Mouse (Mus musculus): Measurements from ENCODE around the gene Olfr631. TPM values are rescaled to one million over a fixed set of nuclear protein-coding genes. Genes with fewer than 3 reads are reported as not detected.
"Not testable (repeated sequence)": the region's sequence is repeated elsewhere in the genome, so short reads cannot be mapped to it uniquely, and the experiment has no call there.

The Olfr631 gene
- total RNA-seq (2021): not detected

DNA sequence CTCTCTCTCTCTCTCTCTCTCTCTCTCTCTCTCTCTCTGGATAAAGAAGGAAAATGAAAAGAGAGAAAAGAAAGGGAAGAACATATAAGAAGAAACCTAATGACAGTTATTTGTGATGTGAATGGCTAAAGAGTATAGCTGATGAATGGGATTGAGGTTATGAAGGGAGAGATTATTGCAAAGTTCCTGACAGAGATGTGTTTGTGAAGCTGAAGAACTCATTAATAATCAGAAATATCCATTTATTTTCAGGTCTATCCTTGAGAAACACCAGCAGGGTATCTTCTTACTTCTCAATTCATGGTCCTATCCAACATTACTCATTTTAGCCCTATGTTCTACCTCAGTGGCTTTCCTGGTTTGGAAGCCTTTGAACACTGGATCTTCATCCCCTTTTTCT lies at the start of gene Olfr631:
Gene Olfr631 (plus strand): TSS at position 301 of the 400 bp plus-strand sequence.
- intact Hi-C loops (cut with DNase I): no loop called here
- DNase-seq: no peak

DNA sequence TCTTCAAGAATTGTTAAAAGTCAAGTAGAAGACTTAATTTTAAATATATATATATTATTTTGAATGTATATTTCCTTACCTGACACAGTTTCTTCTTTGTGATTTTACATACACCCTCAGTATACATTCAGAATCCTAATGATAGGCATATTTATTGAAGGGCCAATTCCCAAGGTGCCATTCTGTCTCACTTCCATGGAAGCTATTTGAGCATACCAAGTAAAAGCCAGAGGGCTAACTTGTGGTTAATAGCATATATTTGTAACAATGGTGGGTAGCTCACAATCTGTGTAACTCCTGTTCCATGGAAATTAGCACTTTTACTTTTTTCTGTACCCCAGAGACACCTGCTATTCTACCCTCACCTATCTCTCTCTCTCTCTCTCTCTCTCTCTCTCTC lies 42.5 kb upstream of the Olfr631 start, which contains the start of gene Olfr66:
Gene Olfr66 (minus strand): TSS at position 101 of the 400 bp plus-strand sequence.
- DNase-seq: no peak
- intact Hi-C loops (cut with DNase I): no loop called here

DNA sequence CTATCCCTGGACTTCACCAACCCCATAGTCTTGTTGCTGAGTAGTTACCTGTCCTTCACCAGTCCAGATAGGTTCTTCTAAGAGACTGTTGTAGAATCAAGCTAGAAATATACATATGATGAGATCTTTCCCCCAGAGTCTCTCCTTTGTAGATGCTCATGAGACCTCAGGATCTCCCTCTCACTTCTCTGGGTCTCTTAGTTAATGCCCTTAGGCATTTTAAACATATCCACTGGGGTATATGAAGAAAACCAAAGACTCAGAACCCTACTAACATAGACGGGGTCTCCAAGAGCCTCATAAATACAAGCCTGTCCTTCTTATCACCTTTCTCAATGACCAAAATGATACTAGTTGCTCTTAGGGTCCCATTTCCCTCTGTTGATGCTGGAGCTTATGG lies 34.2 kb upstream of the Olfr631 start, which contains the start of gene Olfr64:
Gene Olfr64 (minus strand): TSS at position 101 of the 400 bp plus-strand sequence.
- no peak for DNase-seq
- intact Hi-C loops (cut with DNase I): no loop called here

DNA sequence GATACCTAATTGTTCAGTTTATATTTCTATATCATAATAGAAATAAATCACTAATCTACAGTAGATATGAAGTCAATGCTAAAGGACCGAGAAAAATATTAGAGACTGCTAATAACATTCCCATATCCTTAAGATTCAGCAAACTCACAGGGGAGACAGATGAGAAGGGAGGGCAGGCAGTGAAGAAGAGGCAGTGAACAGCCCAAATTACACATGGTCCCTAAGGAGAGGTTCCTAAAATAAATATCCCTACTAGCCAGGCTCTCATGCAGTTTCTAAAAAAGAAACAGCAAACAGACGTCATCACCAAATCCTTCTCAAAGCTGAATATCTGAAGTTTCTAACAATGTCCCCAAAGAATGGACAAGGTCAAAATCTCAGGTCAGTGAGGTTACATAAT lies 25.4 kb upstream of the Olfr631 start, which contains the start of gene Olfr65:
Gene Olfr65 (plus strand): TSS at position 301 of the 400 bp plus-strand sequence.
- DNase-seq: no peak
- intact Hi-C loops (cut with DNase I): no loop called here

DNA sequence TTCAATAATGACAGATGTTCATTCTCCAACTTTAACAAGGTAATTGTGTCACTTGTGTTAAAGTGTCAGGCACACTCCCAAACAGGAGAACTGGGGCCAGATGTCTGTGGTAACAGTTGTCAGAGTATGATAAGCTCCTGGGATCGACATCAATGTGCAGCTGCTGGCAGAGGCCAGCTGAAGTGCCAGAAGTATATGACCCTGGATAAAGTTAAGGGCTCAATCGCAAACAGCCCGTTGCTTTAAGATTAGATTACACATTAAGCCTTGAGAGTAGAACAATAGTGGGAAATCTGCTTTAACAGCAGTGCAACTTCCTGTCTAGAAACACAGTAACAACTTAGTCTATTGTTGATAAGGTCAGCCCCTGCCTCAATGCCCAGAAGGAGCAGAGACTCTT lies 18.6 kb upstream of the Olfr631 start:
- intact Hi-C loops (cut with DNase I): no loop called here
- no peak for DNase-seq

DNA sequence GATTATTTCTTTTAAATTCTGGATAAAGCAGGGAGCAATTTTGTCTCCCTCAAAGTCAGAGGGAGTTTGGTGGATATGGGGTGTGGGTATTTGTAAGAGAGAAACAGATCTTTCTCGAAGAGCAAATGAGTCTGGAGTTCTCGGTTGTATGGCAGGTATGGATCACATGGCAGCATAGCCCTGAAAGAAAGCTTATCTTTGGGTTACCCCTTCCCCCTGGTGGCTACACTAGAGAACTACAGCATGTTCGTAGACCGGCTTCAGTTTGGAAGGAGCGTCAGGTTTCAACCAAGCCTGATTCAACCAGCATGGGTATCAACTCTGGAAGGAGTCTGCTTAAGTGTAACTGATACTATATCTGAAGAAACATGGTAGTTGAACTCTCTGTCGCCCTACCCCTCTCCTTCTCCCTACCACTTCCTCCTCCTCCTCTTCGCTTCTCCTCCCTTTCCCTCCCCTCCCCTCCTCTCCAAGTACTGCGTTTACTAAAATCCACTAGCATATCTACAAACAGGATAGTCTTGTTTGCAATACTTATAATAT lies 15.6 kb upstream of the Olfr631 start:
- intact Hi-C loops (cut with DNase I): no loop called here
- no peak for DNase-seq

DNA sequence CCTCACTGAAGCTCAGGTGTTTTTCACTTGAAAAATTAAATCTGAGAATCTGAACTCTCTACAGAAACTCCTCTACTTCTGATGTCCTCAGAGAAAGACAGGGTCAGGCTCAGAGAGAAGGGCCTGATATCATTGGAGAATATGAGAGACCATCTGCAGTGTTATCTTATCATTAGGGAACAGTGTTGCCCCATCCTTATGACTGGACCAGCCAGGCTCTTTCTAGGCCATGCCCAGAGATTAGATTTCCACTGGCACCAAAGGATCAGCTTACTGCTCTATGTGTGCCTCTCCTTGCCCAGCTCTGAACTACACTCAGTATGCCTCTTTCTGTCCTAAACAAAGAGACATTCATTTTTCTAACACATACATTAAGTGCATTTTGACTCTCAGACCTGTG lies 13.3 kb upstream of the Olfr631 start:
- intact Hi-C loops (cut with DNase I): no loop called here
- DNase-seq: no peak

DNA sequence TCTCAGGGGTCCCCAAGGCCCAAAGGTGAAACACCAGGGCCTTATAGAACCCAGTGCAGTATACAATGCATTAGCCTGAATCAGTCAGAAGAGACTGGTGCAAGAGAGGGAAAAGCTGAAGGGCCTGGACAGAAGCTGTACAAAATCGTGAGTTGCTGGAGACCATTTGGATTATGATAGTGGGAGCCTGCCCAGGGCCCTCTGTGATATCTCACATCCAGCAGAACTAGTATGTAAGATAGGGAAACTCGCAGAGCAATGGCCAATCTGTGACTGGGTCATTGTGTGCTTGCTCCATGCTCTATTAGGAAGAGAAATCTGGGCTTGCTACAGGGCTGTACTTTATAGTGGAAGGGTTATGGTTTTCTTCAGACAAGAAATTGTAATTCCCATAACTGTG lies 5.6 kb downstream of the Olfr631 start, which contains the start of gene Olfr632:
Gene Olfr632 (plus strand): TSS at position 84 of the 400 bp plus-strand sequence.
- no peak for DNase-seq
- intact Hi-C loops (cut with DNase I): no loop called here

DNA sequence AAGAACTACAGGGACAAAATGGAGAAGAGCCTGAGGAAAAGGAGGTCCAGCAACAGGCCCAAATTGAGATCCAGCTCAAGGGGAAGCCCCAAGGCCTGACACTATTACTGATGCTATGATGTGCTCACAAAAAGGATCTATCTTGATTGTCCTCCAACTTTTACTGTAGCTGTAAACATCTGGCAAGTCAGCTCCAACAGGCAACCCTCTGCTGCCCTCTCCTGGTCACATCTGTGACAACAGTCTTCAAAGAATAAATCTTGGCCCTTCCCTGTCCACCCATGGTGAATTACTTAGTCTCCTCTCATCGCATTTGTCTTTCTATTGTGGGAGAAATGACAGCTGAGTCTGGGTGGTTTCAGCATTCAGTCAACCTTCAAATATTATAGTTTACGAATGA lies 14.1 kb downstream of the Olfr631 start:
- intact Hi-C loops (cut with DNase I): loop anchor here (2.0 to 5.0 kb wide), 2 partner anchors 150 to 1436 kb away; partner anchors contain the start of gene Olfr67
- DNase-seq: peak; percentile 7 to 32

DNA sequence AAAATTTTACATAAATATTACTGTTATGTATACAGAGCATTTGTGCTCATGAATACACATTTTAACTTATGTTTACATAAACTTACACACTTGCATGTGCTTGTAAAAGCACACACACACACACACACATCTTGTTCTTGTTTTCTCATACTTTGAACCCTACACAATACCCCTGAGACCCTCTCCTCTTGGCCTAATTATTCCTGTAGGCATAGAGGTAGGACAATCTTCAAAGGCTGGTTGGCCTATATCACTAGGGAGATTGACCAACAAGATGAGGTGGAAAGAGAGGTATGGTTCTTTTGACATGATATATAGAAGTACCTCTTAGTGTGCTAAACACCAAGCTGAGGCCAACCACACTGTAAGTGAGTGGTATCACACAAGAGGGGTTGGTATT lies 15.5 kb downstream of the Olfr631 start, which contains the start of gene Olfr633:
Gene Olfr633 (plus strand): TSS at position 301 of the 400 bp plus-strand sequence.
- intact Hi-C loops (cut with DNase I): loop anchor here (5.0 kb wide), 1 partner anchor 152 kb away; the partner anchor contains the start of gene Olfr67
- no peak for DNase-seq

DNA sequence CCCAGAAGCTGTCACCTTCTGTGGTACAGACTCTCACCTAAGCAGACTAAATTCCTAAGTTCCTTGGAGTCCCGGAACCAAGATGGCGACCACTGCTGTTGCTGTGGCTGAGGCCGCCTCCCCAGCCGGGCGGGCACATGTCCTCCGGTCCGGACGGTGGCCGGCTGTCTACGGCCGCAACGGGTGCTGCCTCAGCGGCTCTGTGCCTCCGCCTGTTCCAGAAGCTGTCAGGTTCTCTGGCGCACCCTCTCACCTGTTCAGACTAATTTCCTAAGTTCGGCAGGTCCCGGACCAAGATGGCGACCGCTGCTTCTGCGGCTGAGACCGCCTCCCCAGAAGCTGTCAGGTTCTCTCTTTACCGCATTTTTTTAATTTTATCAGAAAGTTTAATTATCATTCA lies 38.2 kb downstream of the Olfr631 start:
- intact Hi-C loops (cut with DNase I); DNase-seq: not testable (repeated sequence)

DNA sequence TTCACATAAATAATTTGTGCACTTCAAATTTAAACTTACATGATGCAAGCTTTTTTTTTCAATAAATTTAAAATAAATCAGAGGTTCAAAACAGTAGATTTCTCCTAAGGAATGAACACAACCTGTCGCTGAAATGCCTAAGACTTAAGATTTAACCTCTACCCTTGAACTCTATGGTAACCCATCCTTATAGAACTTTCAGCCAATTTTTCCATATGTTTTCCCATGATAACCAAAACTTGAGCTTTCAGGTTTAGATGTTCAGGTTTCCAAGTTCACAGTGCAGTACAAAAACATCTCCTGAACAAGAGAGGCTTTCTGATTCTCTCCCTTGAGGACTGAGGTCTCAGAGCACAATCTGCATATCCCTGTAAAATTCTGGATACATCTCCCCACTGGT lies 42.2 kb downstream of the Olfr631 start, which contains the start of gene Olfr635:
Gene Olfr635 (plus strand): TSS at position 301 of the 400 bp plus-strand sequence.
- intact Hi-C loops (cut with DNase I): no loop called here
- DNase-seq: no peak

DNA sequence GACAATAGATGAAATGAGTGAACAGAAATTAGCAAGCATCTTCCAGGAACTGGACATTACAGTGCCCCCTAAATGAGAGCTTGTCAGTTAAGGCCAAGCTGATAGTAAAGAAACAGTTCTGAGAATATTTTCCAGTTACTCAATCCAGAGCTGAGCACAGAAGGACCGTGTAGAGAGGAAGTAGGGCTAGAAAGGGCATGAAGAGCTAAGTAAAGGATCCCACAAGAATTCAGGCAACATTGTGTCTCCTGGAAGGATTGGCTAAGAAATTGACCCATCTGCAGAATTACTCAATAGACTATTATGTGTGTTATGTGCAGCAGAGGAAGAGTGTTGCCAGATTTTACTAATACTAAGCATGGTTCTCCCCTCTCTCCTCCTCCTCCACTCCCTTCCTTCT lies 43.2 kb downstream of the Olfr631 start:
- intact Hi-C loops (cut with DNase I): no loop called here
- DNase-seq: no peak

Other genes starting within 250 kb of the Olfr631 start
- gene Olfr625-ps1, start 246.1 kb upstream of the Olfr631 start, total RNA-seq (2021): not detected
- gene Olfr243, start 214.2 kb upstream of the Olfr631 start, total RNA-seq (2021): not detected
- not detected for gene Olfr628, start 198.5 kb upstream of the Olfr631 start, total RNA-seq (2021)
- gene Olfr629, start 183.9 kb upstream of the Olfr631 start, total RNA-seq (2021): not detected
- gene Olfr630, start 171.5 kb upstream of the Olfr631 start, total RNA-seq (2021): not detected
- not detected for gene Olfr69, start 157.2 kb upstream of the Olfr631 start, total RNA-seq (2021)
- not detected for gene Olfr68, start 149.1 kb upstream of the Olfr631 start, total RNA-seq (2021)
- not detected for gene Olfr67, start 137.0 kb upstream of the Olfr631 start, total RNA-seq (2021)
- gene Hbb-bt, start 114.8 kb upstream of the Olfr631 start, total RNA-seq (2021): 1,000 to 10,000 TPM; 1,102 to 1,464 TPM
- over 10,000 TPM in 1 of 2 experiments, 1,000 to 10,000 TPM in 1; 9,168 to 11,645 TPM for gene Hbb-bs, start 100.7 kb upstream of the Olfr631 start, total RNA-seq (2021)
- not detected for gene Hbb-bh2, start 88.3 kb upstream of the Olfr631 start, total RNA-seq (2021)
- gene Hbb-bh1, start 85.7 kb upstream of the Olfr631 start, total RNA-seq (2021): not detected
- not detected for gene Hbb-y, start 75.6 kb upstream of the Olfr631 start, total RNA-seq (2021)
- not detected for gene Olfr66, start 42.6 kb upstream of the Olfr631 start, total RNA-seq (2021)
- gene Olfr64, start 34.3 kb upstream of the Olfr631 start, total RNA-seq (2021): not detected
- not detected for gene Olfr65, start 25.3 kb upstream of the Olfr631 start, total RNA-seq (2021)
- not detected for gene Olfr632, start 5.5 kb downstream of the Olfr631 start, total RNA-seq (2021)
- not detected for gene Olfr633, start 15.6 kb downstream of the Olfr631 start, total RNA-seq (2021)
- not detected for gene Olfr635, start 42.3 kb downstream of the Olfr631 start, total RNA-seq (2021)
- gene Olfr638, start 69.9 kb downstream of the Olfr631 start, total RNA-seq (2021): not detected
- gene Olfr639, start 88.5 kb downstream of the Olfr631 start, total RNA-seq (2021): not detected
- gene Olfr640, start 96.7 kb downstream of the Olfr631 start, total RNA-seq (2021): not detected
- not detected for gene Olfr641, start 106.6 kb downstream of the Olfr631 start, total RNA-seq (2021)
- gene Olfr642, start 123.8 kb downstream of the Olfr631 start, total RNA-seq (2021): not detected
- not detected for gene 4930516K23Rik, start 132.6 kb downstream of the Olfr631 start, total RNA-seq (2021)
- gene Olfr644, start 143.0 kb downstream of the Olfr631 start, total RNA-seq (2021): not detected
- not detected for gene Olfr645, start 156.6 kb downstream of the Olfr631 start, total RNA-seq (2021)
- not detected for gene Olfr646, start 176.0 kb downstream of the Olfr631 start, total RNA-seq (2021)
- not detected for gene Ubqln5, start 201.0 kb downstream of the Olfr631 start, total RNA-seq (2021)
- gene Olfr643, start 208.6 kb downstream of the Olfr631 start, total RNA-seq (2021): not detected
- gene Ubqln3, start 214.5 kb downstream of the Olfr631 start, total RNA-seq (2021): not detected
- not detected for gene Ubqlnl, start 221.7 kb downstream of the Olfr631 start, total RNA-seq (2021)
- gene Olfm5, start 236.0 kb downstream of the Olfr631 start, total RNA-seq (2021): not detected